Mouse (Mus musculus): ENCODE results near the gene Lpgat1. TPM values are rescaled to one million over a fixed set of nuclear protein-coding genes. Genes with fewer than 3 reads are reported as not detected.

Lpgat1 gene
- 1.9 TPM in 1 of 2 replicates, not detected in the other for polyA plus RNA-seq (2012; ENCODE audit: insufficient read depth, low replicate concordance)

DNA sequence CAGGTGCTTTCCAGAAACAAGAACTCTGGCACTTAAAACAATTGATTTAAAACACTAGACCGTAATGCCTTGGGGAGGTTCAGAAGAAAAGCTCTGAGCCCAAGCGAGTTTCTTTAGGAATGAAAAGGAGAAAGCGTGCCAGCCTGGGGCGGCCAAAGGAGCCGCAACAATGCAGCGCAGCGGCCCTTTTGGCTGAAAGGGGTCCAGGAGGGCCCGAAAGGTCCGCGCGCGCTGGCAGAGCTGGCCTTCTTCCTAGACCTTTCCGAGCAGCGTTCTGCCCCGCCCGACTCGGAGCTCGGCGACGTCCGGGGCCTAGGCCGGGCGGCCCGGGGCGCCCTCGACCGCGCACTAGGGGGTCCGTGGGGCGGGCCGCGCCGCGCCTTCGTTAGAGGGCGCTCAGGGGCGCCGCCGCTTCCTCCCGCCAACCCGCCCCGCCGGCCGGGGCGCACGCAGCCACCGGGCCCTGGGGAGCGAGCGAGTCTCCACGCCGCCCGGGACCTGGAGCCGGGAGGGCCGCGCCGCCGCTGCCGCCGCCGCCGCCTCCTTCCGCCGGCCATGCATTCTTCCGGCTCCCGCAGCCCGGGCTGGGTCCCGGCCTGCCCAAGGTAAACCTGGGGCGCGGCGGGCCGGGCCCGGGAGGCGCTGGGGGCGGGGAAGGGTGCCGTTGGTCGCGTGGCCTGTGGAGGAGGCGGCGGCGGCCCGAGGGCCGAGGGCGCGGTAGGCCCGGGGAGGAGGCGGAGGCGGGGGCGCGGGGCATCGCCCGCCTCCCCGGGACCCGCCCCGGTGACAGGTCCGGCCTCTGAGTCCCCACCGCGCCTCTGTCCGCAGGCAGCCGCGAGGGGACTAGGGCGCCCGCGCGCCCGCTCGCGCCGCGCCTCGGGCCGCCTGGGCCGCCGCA is at the start of gene Lpgat1:
TSS of gene Lpgat1 (plus strand) at position 234 of the 898 bp plus-strand sequence.
- Histone ChIP-seq H3K9me3 (no peaks in the 10 kb centered on the region), H3K27me3 (replicated peaks) (peaks cover 10% of the 10 kb centered on the region), H3K4me3 (replicated peaks) (peak within 1 kb of the TSS; percentile 93), H3K36me3 (replicated peaks; ENCODE audit: low read length) (peaks cover 13% of the 10 kb centered on the region), H3K4me1 (peaks cover 24% of the 10 kb centered on the region)
- TF ChIP-seq GATA1 (IDR thresholded peaks at IDR 0.05; ENCODE audit: borderline replicate concordance, low read length): no peak
- no peak for TF ChIP-seq FLI1 (IDR thresholded peaks at IDR 0.05; ENCODE audit: low read length)

- H3K4me3 ChIP-seq (replicated peaks): no peak overlapping the region
- no peaks in the 10 kb centered on the region for H3K36me3 ChIP-seq (replicated peaks; ENCODE audit: low read length)
- TF ChIP-seq FLI1 (IDR thresholded peaks at IDR 0.05; ENCODE audit: low read length) (no peak), GATA1 (IDR thresholded peaks at IDR 0.05; ENCODE audit: borderline replicate concordance, low read length) (no peak)
These were observed 49.6 kb upstream of the Lpgat1 start for GRCm38 (mm10) chr1:191668030-191668429.

DNA sequence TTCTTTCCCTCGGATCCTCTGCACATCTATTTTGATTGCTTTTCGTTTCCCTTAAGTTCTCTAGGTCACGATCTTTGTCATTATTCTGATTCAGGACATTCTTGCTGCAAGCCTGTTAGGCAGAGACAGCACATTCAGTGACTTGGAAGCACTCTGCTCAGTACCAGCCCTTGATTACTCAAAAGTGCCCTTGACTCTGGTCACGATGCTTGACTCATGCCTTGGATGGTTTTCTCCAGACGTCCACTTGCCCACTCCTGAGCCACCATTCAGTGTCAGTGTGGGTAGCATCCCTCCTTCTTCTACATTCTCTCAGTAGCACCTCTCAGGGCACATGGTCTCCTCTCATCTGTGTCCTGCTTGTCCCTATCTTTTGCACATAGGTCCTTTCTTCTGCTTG is 43.6 kb upstream of the Lpgat1 start:
- no peak overlapping the region for H3K4me3 ChIP-seq (replicated peaks)
- no peaks in the 10 kb centered on the region for H3K4me1 ChIP-seq
- no peak for TF ChIP-seq GATA1 (IDR thresholded peaks at IDR 0.05; ENCODE audit: borderline replicate concordance, low read length)
- TF ChIP-seq FLI1 (IDR thresholded peaks at IDR 0.05; ENCODE audit: low read length): no peak
- H3K36me3 ChIP-seq (replicated peaks; ENCODE audit: low read length): no peaks in the 10 kb centered on the region
- H3K9me3 ChIP-seq: 0 out of 2 replicates have a peak, but pooled peaks cover 3% of the 10 kb centered on the region
- H3K27me3 ChIP-seq (replicated peaks): peaks cover 14% of the 10 kb centered on the region

More at GRCm38 (mm10) chr1:191668030-191668429, 49.6 kb upstream of the Lpgat1 start:
- Histone ChIP-seq H3K9me3 (0 out of 2 replicates have a peak, but pooled peaks cover 6% of the 10 kb centered on the region), H3K27me3 (replicated peaks) (peaks cover 17% of the 10 kb centered on the region), H3K4me1 (no peaks in the 10 kb centered on the region)

DNA sequence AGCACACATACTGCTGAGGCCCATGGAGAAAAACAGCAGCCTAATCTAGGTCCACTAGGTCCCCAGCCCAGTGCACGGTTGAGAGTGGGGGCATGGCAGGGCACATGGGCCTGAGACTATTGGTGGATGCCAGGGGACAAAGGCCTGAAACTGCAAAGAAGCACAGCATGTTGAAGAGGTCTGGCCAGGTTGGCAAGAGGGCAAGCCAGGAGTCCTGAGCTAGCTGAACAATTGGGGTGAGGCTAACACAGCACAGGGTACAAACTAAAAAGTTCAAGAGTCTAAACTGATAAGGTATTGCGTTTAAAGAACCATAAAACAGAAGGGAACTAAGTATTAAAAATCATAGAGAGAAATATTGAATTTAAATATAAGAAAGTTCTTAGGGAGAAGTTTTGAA is 36.0 kb upstream of the Lpgat1 start:
- peaks cover 14% of the 10 kb centered on the region for H3K9me3 ChIP-seq
- no peaks in the 10 kb centered on the region for H3K4me1 ChIP-seq
- H3K36me3 ChIP-seq (replicated peaks; ENCODE audit: low read length): no peaks in the 10 kb centered on the region
- TF ChIP-seq FLI1 (IDR thresholded peaks at IDR 0.05; ENCODE audit: low read length): no peak
- no peak for TF ChIP-seq GATA1 (IDR thresholded peaks at IDR 0.05; ENCODE audit: borderline replicate concordance, low read length)
- H3K27me3 ChIP-seq (replicated peaks): peaks cover 2% of the 10 kb centered on the region
- H3K4me3 ChIP-seq (replicated peaks): no peak overlapping the region

GRCm38 (mm10) chr1:191687531-191687930 is 30.1 kb upstream of the Lpgat1 start:
- H3K9me3 ChIP-seq: peaks cover 20% of the 10 kb centered on the region
- no peak for TF ChIP-seq GATA1 (IDR thresholded peaks at IDR 0.05; ENCODE audit: borderline replicate concordance, low read length)
- TF ChIP-seq FLI1 (IDR thresholded peaks at IDR 0.05; ENCODE audit: low read length): no peak

DNA sequence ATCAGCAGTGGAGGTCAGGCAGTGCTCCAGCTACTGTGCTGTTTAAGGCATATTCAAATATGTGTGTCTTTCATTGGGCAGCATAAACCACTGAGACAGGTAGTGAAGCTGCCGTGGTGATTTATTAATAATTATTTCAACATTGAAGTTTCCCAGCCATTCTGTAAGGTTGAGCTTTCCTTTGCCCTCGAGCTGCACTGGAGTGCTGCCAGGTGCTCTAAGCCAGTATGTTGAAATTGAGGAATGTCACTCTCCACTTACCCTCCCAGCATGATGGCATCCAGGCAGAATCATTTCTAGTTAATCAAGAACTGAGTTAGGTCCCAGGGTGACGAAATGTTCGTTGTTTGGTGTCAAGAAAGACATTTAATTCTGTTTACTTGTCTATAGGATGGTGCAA is 24.4 kb upstream of the Lpgat1 start:
- TF ChIP-seq GATA1 (IDR thresholded peaks at IDR 0.05; ENCODE audit: borderline replicate concordance, low read length): no peak
- TF ChIP-seq FLI1 (IDR thresholded peaks at IDR 0.05; ENCODE audit: low read length): no peak
- Histone ChIP-seq H3K4me3 (replicated peaks) (no peak overlapping the region), H3K4me1 (peaks cover 11% of the 10 kb centered on the region), H3K9me3 (peaks cover 18% of the 10 kb centered on the region), H3K36me3 (replicated peaks; ENCODE audit: low read length) (no peaks in the 10 kb centered on the region), H3K27me3 (replicated peaks) (peaks cover 2% of the 10 kb centered on the region)

More at GRCm38 (mm10) chr1:191687531-191687930, 30.1 kb upstream of the Lpgat1 start:
- no peaks in the 10 kb centered on the region for H3K36me3 ChIP-seq (replicated peaks; ENCODE audit: low read length)
- no peaks in the 10 kb centered on the region for H3K4me1 ChIP-seq
- no peak overlapping the region for H3K4me3 ChIP-seq (replicated peaks)
- H3K27me3 ChIP-seq (replicated peaks): peaks cover 4% of the 10 kb centered on the region

DNA sequence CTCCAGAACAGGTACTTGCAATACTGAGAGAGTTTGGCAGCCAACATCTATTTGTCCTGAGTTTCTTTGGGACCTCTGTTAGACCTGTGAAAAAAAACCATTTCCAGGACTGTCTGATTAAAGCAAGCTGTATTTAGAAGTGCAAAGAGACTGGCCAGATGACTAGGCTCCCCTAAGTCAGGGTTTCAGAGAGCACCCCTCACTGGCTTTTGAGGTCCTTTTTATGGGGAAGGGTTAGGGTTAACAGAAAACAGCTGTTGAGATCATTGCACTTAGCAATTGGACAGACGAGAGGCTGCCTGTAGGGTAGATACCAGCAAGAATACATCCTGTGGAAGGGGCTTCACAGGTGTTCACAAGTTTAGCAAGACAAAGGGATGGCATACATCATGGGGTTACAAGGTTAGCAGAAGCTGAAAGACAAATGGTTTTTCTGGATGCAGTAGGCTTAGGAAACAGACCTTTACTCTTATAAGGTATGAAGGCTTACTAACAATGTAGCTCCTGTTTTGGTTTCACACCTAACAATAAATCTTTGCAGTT is 19.3 kb upstream of the Lpgat1 start:
- TF ChIP-seq FLI1 (IDR thresholded peaks at IDR 0.05; ENCODE audit: low read length): no peak
- Histone ChIP-seq H3K36me3 (replicated peaks; ENCODE audit: low read length) (no peaks in the 10 kb centered on the region), H3K4me1 (peaks cover 11% of the 10 kb centered on the region), H3K4me3 (replicated peaks) (no peak overlapping the region), H3K27me3 (replicated peaks) (peaks cover 9% of the 10 kb centered on the region), H3K9me3 (peaks cover 14% of the 10 kb centered on the region)

GRCm38 (mm10) chr1:191704535-191704934 is 13.1 kb upstream of the Lpgat1 start:
- peaks cover 3% of the 10 kb centered on the region; the same call in 1 of the 2 replicates for H3K9me3 ChIP-seq
- TF ChIP-seq GATA1 (IDR thresholded peaks at IDR 0.05; ENCODE audit: borderline replicate concordance, low read length) (no peak), FLI1 (IDR thresholded peaks at IDR 0.05; ENCODE audit: low read length) (no peak)
- peaks cover 17% of the 10 kb centered on the region for H3K27me3 ChIP-seq (replicated peaks)
- H3K4me1 ChIP-seq: peaks cover 6% of the 10 kb centered on the region
- H3K4me3 ChIP-seq (replicated peaks): no peak overlapping the region
- H3K36me3 ChIP-seq (replicated peaks; ENCODE audit: low read length): no peaks in the 10 kb centered on the region

DNA sequence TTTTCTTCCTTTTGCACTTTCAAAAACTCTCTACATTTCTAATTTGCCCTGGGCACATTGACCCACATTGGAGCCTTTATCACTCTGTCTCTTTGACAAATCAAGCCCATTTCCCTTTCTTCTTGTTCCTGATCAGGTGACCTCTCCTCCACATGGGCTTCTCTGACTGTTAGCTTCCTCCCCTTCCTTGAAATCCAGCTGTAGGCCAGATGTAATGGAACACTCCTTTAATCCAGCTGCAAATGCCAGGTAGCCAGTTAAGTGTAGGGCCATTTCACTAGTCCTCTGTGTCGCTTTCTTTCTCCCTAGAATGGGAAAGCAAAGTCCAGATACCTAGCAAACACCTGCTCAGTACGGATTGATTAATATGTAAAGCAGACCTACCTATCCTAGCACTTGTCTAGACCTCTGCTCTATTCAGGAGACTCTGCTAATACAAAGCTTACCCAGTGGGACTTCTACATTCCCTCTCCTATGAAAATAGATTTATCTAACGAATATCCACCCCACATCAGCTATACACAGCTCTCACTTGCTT is 11.0 kb upstream of the Lpgat1 start:
- TF ChIP-seq GATA1 (IDR thresholded peaks at IDR 0.05; ENCODE audit: borderline replicate concordance, low read length) (no peak), FLI1 (IDR thresholded peaks at IDR 0.05; ENCODE audit: low read length) (no peak)
- peaks cover 3% of the 10 kb centered on the region; the same call in 1 of the 2 replicates for H3K9me3 ChIP-seq
- peaks cover 8% of the 10 kb centered on the region for H3K4me1 ChIP-seq
- H3K4me3 ChIP-seq (replicated peaks): no peak overlapping the region
- no peaks in the 10 kb centered on the region for H3K36me3 ChIP-seq (replicated peaks; ENCODE audit: low read length)
- peaks cover 14% of the 10 kb centered on the region for H3K27me3 ChIP-seq (replicated peaks)
